Mouse (Mus musculus): ENCODE measurements at regions not wholly inside any gene's neighbourhood (a gene's known extent, or its start where the extent isn't known, plus 50 kb on each side); places are given as distances from the start of the nearest gene placed in this dataset.
A peak's percentile ranks its signal among the peaks of the same experiment; 100 is the strongest.

DNA sequence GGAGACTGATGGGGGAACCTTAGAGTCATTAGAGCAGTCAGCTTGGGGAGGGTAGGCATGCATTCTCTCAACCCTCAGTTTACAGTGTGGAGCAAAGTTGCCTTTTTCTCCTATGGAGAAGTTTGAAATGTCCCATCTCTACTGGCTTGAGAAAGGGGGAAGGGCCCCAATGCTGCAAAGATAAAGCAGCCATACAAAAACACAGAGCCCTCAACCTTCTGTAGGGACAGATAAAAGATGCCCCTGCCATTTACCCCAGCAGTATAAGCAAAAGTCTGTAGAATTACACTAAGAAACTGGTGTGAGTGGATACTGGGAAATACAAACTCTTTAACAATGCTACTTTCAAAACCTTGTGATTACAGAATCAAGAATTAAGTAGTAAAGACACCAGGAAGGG is 71.9 kb upstream of the Tmem215 start:
- DNase-seq (ENCODE audit: low read depth) = no peak

DNA sequence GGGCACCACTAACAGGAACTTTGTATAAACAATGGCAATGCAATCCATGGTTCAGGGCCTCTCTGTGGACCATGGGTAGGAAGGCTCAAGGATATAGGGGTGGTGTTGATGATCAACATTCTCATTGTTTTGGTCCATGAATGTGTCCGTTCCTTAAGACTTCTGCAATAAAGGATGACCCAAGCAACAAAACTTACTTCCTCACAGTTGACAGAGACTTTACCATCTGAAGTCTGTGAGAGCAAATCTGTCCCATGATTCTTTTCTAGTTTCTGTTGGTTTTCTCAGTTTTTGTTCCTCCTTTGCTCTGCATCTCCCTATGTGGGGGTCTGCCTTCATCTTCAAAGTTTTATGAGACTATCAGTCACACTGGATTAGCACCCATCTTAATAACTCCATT is 81.8 kb upstream of the Tmem215 start:
- no peak for DNase-seq (ENCODE audit: low read depth)

DNA sequence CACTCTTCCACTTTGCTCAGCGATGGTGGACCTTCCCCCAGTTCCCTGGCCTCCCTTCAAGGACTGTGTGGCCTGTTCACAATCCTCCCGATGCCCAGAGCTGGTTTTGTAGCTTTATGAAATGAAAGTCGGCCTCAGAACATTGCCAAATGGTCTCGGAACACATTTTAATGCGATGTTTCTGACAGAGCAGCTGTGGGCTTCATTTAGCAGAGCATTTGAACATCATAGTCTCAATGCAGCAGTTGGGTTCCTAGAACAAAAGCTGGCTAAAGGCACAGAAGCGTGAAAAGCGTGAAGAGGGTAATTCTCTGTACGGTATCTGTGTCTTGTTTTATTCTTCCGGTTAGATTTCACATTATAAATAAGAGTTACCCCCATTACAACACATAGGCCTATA is 86.7 kb upstream of the Tmem215 start:
- no peak for DNase-seq (ENCODE audit: low read depth)

DNA sequence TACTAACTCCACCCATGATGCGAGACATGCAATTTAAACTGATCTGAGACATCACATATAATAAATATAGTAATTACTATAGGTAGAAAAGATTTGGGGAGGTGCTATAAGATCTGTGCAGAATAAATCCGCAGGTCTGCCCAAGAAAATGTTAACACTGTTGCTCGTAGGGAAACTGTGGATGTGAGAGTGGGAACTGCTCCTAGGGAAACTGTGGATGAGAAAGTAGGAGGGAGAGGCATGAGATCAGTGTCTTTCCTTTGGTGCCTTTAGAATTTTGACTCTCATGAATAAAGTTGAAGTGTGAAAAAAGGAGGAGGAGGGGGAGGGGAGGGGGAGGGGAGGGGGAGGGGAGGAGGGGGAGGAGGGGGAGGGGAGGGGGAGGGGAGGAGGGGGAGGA is 87.3 kb upstream of the Tmem215 start:
- no peak for DNase-seq (ENCODE audit: low read depth)

DNA sequence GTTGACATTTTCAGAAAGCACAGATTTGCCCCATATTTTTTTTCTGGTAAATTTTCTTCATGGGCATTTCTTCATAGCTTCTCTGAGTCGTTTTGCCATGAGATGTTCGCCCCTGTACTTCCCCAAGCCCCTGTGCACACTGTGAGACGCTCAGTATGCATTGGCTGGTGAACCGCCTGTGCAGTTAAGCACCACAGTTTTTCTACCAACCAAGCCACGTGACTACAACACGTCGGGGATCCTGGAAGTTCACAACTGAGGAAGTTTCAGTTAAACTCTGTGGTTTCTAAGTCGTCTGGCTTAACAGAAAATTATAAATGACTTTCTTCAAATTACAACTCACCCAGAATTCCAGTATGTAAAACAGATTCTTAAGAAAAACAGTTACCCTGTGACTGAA is 91.7 kb upstream of the Tmem215 start:
- no peak for DNase-seq (ENCODE audit: low read depth)

DNA sequence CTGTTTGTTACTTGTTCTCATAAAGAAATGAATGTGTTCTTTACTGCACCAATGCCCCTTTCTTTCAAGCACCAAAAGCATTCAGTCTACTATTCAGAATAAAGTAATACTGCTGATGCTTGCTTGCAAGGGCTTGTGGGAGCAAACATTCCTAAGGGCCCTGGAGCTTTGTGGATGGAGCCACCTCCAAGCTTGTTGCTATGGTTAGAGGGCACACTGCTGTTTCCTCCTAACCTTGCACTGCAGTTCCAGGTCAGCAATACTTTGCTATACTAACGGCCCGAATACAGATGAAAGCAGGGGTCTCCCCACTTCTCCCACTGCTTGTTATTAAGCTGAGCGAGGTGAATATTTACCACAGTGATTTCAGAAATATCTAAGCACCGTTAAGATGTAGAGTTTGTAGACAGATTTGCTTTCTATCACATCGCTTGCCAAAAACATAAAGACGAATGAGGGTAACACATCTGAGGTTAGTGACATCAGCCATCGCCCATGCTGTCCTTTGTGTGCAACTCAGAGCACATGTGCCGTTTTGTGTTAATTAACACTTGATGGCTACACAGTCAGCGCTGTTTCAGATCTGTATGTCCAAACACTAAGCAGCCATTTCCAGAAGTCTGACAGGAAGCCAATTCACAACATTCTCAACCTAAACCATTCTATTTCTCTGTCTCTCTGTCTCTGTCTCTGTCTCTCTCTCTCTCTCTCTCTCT is 96.4 kb upstream of the Ndufb6 start:
- DNase-seq (ENCODE audit: low read depth) = no peak

DNA sequence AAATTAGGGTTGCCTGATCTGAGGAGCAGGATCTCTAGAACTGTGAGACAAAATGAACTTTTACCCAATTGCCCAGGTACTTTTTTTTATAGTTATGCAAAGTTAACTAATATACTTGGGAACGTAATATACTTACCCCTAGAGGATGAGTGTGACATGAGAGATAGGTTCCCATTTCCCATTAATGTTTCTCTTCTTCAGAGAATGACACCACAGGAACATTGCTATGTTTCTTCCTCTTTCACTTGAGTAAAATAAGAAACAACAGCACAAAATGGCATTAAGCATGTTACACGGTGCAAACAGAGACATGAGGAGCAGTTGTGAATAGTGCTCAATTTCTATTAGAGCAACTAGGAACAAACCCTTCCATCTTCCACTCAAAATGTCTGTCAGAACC is 95.0 kb upstream of the Ndufb6 start:
- DNase-seq (ENCODE audit: low read depth) = no peak

DNA sequence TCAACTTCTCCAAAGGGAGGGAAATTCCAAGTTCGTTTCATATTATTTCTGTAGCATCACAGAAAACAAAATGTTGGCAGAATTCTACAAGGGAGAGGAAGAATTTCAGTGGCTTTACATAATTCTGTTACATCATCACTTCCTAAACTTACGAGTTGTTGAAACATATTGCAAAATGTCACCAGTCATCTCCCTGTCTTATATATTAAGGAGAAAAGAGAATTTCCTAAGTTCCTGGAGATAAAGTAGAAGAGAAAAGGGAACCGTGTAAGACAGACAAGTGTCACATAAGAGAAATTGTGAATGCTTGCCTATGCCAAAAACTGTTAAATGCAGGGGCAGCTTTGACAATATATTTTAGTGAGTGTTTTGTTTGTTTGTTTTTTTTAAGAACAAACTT is 85.1 kb upstream of the Ndufb6 start:
- no peak for DNase-seq (ENCODE audit: low read depth)

DNA sequence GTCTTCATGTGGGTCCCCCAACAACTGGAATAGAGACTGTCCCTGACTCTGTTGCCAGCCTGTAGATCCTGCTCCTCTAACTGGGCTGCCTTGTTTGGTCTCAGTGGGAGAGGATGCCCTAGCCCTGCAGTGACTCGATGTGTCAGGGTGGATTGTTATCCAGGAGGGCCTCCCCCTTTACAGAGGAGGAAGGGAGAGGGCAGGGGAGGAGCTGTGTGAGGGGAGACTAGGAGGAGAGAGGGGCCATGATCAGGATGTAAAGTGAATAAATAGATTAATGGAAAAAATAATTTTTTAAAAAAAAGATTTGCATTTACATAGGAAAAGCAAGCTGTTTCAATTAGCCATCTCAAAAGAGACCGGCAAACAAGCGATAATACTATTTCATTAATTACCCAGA is 80.1 kb upstream of the Ndufb6 start:
- no peak for DNase-seq (ENCODE audit: low read depth)

DNA sequence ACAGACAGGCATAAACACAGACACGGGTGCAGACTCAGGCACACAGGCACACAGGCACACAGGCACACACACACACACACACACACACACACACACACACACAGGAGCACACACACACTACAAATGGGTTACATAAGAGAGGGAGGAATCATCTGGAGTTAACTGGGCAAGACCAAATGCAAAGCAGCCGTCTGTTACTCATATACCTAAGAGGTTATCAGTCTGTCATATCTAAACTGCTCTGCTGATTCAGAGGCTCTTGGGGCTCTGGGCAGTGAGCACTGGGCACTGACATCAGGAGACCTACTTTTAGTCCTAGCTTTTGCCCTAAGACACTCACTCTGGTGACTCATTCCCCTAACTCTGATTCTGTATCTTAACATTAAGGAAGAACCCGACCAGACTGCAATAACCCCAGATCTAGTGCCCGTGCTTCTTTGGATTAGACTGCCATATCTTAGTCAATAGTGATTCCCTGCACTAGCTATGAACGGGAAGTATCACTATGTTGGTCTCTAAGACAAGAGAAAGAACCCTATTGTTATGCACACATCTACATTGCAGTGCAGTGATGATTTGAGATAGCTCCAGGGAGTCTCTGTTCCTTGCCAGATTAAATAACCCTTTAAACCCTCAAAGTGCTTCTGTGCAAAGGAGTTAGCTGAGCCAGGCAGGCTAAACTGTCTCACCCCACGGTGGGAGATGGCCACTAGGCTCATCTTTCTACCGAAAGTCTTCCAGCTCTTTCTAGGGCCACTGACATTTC is 78.0 kb upstream of the Ndufb6 start:
- peak; percentile 10 for DNase-seq (ENCODE audit: low read depth)

DNA sequence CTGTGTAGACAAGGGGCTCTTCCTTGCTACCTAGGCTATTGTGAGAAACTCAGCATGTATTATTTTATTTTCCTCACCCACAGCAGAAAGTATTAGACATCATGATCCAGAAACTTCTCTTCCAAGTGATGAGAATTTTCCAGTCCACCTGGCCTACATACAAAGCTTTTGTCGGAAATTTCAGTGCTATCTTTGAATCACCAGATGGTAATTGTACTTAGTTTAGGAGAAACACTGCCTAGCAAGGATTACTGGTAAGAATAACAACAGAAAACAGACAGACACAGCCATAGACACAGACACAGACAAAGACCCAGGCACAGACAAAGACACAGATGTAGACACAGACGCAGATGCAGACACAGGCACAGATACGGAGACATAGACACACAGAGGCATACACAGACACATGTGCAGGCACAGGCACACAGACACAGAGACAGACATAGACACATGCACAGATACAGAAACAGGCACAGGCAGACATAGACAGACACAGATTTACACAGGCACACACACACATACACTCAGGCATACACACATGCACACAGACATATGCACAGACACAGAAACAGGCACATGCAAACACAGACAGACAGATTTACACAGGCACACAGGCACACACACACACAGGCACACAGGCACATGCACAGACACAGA is 76.7 kb upstream of the Ndufb6 start:
- DNase-seq (ENCODE audit: low read depth) = no peak

DNA sequence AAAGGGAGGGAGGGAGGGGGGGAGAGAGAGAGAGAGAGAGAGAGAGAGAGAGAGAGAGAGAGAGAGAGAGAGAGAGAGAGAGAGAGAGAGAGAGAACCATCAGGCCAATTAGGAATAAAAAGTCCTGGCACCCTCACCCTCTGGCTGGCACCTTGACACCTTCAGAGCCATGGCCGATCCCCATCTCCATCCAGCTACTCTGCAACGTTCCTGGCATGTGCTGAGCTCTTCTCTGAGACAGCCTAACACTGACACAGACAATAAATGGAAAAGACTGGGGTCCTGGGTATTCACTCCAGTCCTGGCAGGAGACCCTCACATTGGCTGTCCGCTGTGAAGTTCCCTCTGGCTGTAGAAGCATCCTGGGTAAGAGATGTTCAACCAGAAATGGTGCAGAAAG is 75.2 kb upstream of the Ndufb6 start:
- DNase-seq (ENCODE audit: low read depth) = no peak

DNA sequence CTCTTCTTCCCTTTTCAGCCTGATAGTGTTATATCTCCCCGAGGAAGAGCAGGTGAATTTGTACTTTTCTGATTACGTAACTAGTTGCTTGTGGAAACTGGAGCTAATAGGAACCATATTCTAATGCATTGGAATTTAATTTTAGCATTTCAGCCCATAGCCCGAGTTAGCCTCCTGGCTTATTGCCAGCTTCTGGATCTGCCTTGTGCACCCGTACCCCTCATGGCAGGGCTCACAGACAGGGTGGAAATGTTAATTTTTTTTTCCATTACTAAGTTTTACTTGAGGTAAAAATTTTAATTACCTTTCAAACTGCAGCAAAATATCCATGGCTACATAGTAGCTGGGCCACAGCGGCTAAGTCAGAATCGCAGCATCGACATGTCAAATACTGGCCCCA is 72.4 kb upstream of the Ndufb6 start:
- no peak for DNase-seq (ENCODE audit: low read depth)

DNA sequence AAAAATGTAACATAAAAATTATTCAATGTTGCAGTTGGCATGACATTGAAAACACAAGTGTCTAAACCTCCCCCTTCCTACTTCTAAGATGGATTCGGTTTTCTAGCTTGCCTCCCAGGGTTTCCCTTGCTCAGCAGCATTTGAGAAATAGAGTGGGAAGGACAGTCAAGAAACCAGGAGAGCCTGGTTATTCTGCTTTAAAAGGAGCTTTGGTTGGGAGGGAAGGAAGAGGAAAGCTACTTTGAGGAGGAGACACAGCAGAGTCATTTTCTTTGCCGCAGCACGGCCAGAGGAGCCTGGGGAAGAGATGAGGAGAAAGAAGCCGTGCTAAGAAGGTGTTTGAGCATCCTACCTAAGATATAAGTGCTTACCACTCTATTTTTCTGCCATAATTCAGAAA is 71.9 kb upstream of the Ndufb6 start:
- DNase-seq (ENCODE audit: low read depth) = no peak

DNA sequence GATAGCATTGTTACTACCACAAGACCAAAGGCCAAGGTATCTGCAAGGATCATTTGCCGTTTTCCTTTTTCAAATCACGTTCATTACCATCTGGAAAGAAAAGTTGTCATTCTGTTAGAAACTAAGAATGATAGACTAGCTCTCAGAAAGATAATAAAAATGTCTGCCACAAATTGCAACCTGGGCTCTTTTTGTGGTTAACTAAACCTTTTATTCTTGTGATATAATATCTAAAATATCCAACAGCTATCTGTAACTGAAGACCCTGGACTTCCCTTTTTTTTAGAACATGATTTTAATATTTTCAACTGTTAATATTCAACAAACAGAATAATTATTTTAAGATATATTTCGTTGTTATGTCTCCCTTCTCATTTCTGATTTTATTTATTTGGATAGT is 66.6 kb upstream of the Ndufb6 start:
- DNase-seq (ENCODE audit: low read depth) = no peak

DNA sequence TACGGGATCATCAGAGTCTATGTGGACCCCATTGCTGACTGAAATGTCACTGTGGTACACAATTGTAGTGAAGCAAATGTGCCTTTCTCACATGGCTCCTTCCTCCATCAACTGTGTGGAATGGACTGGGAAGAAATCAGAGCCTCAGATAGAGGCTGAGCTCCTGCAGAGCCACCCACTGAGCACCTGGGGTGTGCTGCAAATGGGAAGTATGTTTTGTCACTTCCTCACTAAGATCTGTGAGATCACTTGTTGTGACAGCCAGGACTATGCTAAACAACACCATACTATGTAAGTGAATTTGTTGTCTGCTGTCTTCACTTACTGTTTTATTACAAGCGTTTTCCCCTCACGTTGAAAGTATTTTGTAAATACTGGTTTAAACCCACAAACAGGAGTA is 63.0 kb upstream of the Ndufb6 start:
- DNase-seq (ENCODE audit: low read depth) = no peak

DNA sequence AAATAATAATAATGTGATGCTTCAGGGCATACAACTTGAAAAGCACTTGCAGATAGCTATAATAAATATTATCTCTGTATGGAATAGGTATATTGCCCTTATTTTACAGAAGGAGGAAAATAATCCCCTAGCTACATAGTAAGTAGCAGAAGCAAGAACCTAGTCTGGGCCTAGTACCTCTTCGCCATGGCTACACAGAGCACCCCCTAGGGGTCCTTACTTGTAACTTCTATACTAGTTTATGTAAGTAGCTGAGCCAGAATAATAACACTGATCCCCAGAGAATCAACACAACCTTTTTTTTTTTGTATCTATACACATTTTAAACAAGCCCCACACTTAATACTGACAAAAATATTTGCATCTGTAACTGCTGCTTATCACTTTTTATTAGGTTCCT is 55.6 kb upstream of the Ndufb6 start:
- no peak for DNase-seq (ENCODE audit: low read depth)

DNA sequence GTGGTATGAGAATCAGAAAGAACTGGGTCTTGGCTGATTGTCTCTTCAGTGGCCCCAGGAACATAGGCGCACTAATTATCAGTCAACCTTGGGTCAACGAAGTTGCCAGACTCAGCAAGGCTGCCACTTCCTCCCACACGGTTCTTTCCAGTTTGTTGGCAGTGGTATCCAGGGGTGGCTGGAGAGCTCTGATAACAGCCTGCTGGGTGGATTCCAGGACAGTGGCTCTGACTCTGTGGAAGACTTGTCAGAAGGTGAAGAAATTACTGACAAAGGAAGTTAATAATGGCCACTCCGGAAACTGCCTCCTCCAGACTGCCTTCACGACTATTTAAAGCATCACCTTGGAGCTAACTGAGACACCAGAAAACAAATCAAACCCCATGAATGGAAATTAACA is 50.5 kb upstream of the Ndufb6 start:
- DNase-seq (ENCODE audit: low read depth) = no peak
